Mouse (Mus musculus): ENCODE results near the gene Fshr. TPM values are rescaled to one million over a fixed set of nuclear protein-coding genes. Genes with fewer than 3 reads are reported as not detected.

Fshr gene
- total and polyA plus RNA-seq, 2 experiments from 2014 or later, result not detected

DNA sequence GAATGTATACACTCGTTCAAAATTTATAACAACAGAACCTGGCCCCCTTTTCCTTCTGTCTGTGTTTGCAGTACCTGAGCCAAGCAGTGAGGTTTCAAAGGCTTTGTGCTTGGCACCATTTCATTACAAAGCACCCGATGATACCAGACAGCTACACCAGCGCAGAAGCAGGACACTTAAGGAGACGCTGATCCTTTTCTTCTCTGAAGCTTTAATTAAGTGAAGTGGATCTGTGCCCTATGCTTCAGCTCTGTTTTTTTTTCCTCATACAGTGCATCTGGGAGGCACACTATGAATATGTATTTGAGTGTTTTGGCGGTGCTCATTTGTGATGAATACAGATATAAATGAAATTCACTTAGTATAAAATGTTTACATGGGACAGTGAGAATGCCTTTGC, 120.8 kb downstream of the Fshr start:
- Histone ChIP-seq H3K4me2 (ENCODE audit: low read depth, low read length) (no peak overlapping the region), H3K27me3 (ENCODE audit: insufficient read depth, low read length) (no peaks in the 10 kb centered on the region), H3K4me1 (ENCODE audit: insufficient read depth, low read length) (no peaks in the 10 kb centered on the region), H3K27ac (no peak overlapping the region), H3K9me3 (ENCODE audit: low read length) (no peaks in the 10 kb centered on the region), H3K9ac (replicated peaks; ENCODE audit: low read length) (no peak overlapping the region), H3K36me3 (ENCODE audit: insufficient read depth, low read length) (no peaks in the 10 kb centered on the region), H3K4me3 (ENCODE audit: low read length) (no peak overlapping the region)
- DNase-seq (ENCODE audit: low spot score) (no peak), ATAC-seq (no peak)
- no peak for TF ChIP-seq CTCF (IDR thresholded peaks at IDR 0.05; ENCODE audit: low read depth)
- WGBS, result 57% methylated on average over 5 of the region's 5 CpGs

DNA sequence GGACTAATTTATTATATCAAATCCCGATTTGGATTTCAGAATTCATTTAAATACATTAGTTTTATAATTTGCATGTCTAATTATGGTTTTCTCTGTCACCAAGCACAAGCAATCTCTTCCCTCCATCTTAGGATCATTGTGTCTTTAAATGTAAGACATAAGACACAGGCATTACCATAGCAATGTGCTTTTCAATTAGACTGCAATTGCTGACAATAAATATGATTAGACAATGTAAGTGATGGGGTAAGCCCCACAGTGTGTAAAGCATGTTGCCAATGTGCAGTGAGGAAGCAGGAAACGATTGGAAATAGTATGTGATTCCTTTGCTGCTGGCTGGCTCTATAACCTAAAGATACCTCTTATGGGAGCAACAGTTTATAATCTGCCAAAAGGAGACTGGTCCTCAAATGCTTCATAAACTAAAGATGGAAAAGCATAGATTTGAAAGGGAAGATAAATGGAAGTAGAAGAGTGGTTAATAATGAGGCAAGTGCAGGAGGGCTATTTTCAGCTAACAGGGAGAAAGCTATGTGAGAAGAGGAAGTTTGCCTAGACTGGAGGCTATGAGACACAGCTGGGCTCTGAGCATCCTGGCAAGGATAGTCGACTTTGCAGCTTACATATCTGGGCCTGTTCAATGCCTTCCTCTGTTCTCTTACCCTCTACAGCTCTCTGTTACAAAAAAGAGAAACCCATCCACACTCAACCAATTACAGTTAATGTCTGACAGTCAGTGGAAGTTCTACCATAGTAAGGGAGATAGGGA, 136.0 kb downstream of the Fshr start:
- Histone ChIP-seq H3K27ac (no peak overlapping the region), H3K4me2 (ENCODE audit: low read depth, low read length) (no peak overlapping the region), H3K27me3 (ENCODE audit: insufficient read depth, low read length) (no peaks in the 10 kb centered on the region), H3K9me3 (ENCODE audit: low read length) (0 out of 2 replicates have a peak, but pooled peaks cover 2% of the 10 kb centered on the region), H3K4me1 (ENCODE audit: insufficient read depth, low read length) (no peaks in the 10 kb centered on the region), H3K9ac (replicated peaks; ENCODE audit: low read length) (no peak overlapping the region), H3K4me3 (ENCODE audit: low read length) (no peak overlapping the region), H3K36me3 (ENCODE audit: insufficient read depth, low read length) (no peaks in the 10 kb centered on the region)
- TF ChIP-seq CTCF (IDR thresholded peaks at IDR 0.05; ENCODE audit: low read depth), result no peak
- DNase-seq (ENCODE audit: low spot score) (no peak), ATAC-seq (no peak)
- 62% methylated on average over 3 of the region's 3 CpGs for WGBS

DNA sequence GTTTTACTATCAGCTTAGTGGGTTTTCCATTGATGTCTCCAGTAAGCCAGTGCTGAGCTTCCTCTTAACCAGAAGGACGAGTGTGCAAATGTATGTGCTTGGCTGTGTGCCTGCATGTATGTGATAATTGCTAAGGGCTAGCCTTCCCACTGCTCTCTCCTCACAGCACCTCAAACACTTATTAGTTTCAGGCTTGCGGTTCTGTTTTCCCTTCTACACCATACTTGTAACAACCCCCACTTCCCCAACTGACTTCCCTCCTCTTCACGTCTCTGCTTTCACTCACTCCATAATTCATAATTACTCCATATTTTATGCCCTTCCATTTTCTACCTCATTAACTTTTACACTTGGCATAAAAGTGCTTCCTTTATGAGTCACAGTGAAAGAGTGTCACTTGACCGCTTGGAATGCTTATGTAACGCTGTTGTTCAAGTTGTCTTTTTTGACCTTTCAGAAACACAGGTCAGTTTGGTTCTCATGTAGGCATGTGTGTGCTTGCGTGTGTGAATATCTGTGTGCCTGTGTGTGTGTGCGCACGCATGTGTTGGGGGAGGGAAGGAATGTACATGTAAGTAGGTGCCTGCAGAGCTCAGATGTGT, 138.0 kb downstream of the Fshr start:
- WGBS, result 84% methylated on average over 8 of the region's 8 CpGs
- ATAC-seq, result no peak
- no peak overlapping the region for H3K4me3 ChIP-seq (ENCODE audit: low read length)
- H3K9ac ChIP-seq (replicated peaks; ENCODE audit: low read length), result no peak overlapping the region
- no peak overlapping the region for H3K27ac ChIP-seq
- 0 out of 2 replicates have a peak, but pooled peaks cover under 1% of the 10 kb centered on the region for H3K9me3 ChIP-seq (ENCODE audit: low read length)
- DNase-seq (ENCODE audit: low spot score), result no peak
- TF ChIP-seq CTCF (IDR thresholded peaks at IDR 0.05; ENCODE audit: low read depth), result no peak
- no peaks in the 10 kb centered on the region for H3K27me3 ChIP-seq (ENCODE audit: insufficient read depth, low read length)
- H3K36me3 ChIP-seq (ENCODE audit: insufficient read depth, low read length), result no peaks in the 10 kb centered on the region
- no peaks in the 10 kb centered on the region for H3K4me1 ChIP-seq (ENCODE audit: insufficient read depth, low read length)
- no peak overlapping the region for H3K4me2 ChIP-seq (ENCODE audit: low read depth, low read length)

DNA sequence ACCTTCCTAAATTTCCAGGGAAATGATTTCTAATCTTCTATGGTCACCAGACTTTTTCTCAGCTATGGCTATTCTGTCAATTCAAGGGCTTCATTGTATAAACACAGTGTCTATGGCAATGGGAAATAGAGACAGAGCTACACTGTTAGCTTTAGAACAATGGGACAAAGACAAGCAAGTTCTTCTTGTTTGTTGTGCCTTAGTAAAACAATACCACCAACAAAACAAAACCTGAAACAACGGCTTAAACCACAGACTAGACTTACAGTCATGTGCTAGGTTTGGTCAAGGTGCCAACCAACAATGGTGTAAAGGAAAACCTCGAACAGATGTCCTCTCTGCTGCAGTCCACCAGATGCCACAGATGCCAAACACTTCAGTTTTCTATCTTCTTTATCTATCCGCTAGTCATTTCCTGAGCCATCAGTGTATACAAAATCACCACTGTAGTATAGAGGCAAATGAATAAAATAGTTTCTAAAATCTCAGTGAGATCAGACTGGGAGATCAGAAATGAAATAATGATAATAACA, 149.4 kb downstream of the Fshr start:
- H3K4me2 ChIP-seq (ENCODE audit: low read depth, low read length), result no peak overlapping the region
- TF ChIP-seq CTCF (IDR thresholded peaks at IDR 0.05; ENCODE audit: low read depth), result no peak
- no peaks in the 10 kb centered on the region for H3K4me1 ChIP-seq (ENCODE audit: insufficient read depth, low read length)
- no peak overlapping the region for H3K27ac ChIP-seq
- H3K9me3 ChIP-seq (ENCODE audit: low read length), result no peaks in the 10 kb centered on the region
- DNase-seq (ENCODE audit: low spot score) (no peak), ATAC-seq (no peak)
- H3K27me3 ChIP-seq (ENCODE audit: insufficient read depth, low read length), result no peaks in the 10 kb centered on the region
- H3K9ac ChIP-seq (replicated peaks; ENCODE audit: low read length), result no peak overlapping the region
- H3K36me3 ChIP-seq (ENCODE audit: insufficient read depth, low read length), result no peaks in the 10 kb centered on the region
- WGBS, result 74% methylated on average over 3 of the region's 3 CpGs
- H3K4me3 ChIP-seq (ENCODE audit: low read length), result no peak overlapping the region

DNA sequence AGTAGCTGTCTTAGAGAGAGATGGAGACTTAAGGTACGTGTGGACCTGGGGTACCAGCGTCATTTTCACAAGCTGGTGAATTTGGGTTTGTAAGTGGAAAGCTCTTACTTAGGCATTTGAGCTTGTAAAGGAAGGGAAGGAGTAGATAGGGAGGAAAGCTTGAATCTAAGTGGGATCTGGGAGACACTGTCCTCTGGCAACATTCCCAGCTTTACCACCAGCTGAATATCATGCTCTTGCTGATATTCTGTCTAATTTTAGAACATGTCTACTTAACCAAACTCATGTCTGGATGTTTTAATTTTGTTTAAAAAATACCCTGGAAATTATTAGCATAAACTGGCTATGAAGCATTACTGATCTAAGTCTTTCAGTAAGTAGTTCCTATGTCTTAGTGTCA, 151.4 kb downstream of the Fshr start:
- Histone ChIP-seq H3K36me3 (ENCODE audit: insufficient read depth, low read length) (no peaks in the 10 kb centered on the region), H3K9me3 (ENCODE audit: low read length) (no peaks in the 10 kb centered on the region), H3K27me3 (ENCODE audit: insufficient read depth, low read length) (no peaks in the 10 kb centered on the region), H3K9ac (replicated peaks; ENCODE audit: low read length) (no peak overlapping the region), H3K27ac (no peak overlapping the region), H3K4me3 (ENCODE audit: low read length) (no peak overlapping the region), H3K4me2 (ENCODE audit: low read depth, low read length) (no peak overlapping the region), H3K4me1 (ENCODE audit: insufficient read depth, low read length) (no peaks in the 10 kb centered on the region)
- DNase-seq (ENCODE audit: low spot score) (no peak), ATAC-seq (no peak)
- TF ChIP-seq CTCF (IDR thresholded peaks at IDR 0.05; ENCODE audit: low read depth), result no peak
- 98% methylated on average over 2 of the region's 2 CpGs for WGBS

DNA sequence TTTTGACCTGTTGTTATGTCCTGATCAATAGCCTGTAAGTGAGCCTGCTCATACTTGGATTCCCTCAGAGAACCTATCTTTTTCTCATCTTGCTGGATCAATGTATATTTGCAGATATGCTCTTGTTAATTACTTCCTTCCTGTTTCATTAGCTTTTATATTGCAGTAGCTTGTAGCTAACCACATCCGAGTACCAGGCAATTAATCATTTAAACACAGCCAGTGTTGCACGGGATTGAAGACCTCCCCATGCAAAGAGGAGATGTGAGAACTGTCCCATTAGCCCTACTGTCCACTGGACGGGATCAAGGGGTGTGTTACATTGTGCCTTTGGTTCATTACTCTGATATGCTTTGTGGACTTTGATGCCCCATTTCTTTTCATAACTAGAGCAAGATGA, 154.5 kb downstream of the Fshr start:
- ATAC-seq, result no peak
- no peak overlapping the region for H3K27ac ChIP-seq
- no peaks in the 10 kb centered on the region for H3K27me3 ChIP-seq (ENCODE audit: insufficient read depth, low read length)
- no peak overlapping the region for H3K4me3 ChIP-seq (ENCODE audit: low read length)
- no peaks in the 10 kb centered on the region for H3K4me1 ChIP-seq (ENCODE audit: insufficient read depth, low read length)
- 64% methylated on average over 3 of the region's 3 CpGs for WGBS
- H3K9me3 ChIP-seq (ENCODE audit: low read length), result no peaks in the 10 kb centered on the region
- no peak for DNase-seq (ENCODE audit: low spot score)
- H3K9ac ChIP-seq (replicated peaks; ENCODE audit: low read length), result no peak overlapping the region
- no peak overlapping the region for H3K4me2 ChIP-seq (ENCODE audit: low read depth, low read length)
- H3K36me3 ChIP-seq (ENCODE audit: insufficient read depth, low read length), result no peaks in the 10 kb centered on the region
- TF ChIP-seq CTCF (IDR thresholded peaks at IDR 0.05; ENCODE audit: low read depth), result no peak

DNA sequence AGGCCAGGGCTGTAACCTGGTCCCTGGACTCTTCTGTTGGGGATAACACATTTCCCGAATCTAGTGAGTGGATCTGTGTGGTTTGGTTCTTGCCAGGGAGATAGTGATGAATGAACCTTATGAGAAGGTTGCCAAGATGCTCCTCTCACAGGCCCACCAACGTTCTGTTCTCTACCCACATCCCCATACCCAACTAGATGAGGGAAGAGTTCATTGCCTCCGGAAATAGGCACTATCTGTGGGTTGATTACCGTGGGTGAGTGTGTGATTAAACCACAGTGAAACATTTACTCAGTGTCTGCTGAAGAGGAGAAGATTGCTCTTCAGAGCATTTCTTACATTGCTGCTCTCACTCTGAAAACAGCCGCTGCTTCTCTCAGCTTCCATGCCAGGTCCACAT, 163.8 kb downstream of the Fshr start:
- Histone ChIP-seq H3K9ac (replicated peaks; ENCODE audit: low read length) (no peak overlapping the region), H3K4me2 (ENCODE audit: low read depth, low read length) (no peak overlapping the region), H3K36me3 (ENCODE audit: insufficient read depth, low read length) (no peaks in the 10 kb centered on the region), H3K9me3 (ENCODE audit: low read length) (no peaks in the 10 kb centered on the region), H3K4me3 (ENCODE audit: low read length) (no peak overlapping the region), H3K27me3 (ENCODE audit: insufficient read depth, low read length) (no peaks in the 10 kb centered on the region), H3K27ac (no peak overlapping the region), H3K4me1 (ENCODE audit: insufficient read depth, low read length) (no peaks in the 10 kb centered on the region)
- DNase-seq (ENCODE audit: low spot score) (no peak), ATAC-seq (no peak)
- TF ChIP-seq CTCF (IDR thresholded peaks at IDR 0.05; ENCODE audit: low read depth), result no peak
- WGBS, result 87% methylated on average over 5 of the region's 5 CpGs
